Mouse (Mus musculus) megakaryocyte, embryonic 14.5 days (primary cell): ENCODE results near the gene Tmem109.

ENCODE experiments used
- FLI1 ChIP-seq: IDR thresholded peaks from 2 replicates; pipeline ENCODE4 v1.6.1; 2012; ENCODE audit warnings: low read length, inconsistent platforms, mixed read lengths
- GATA1 ChIP-seq: IDR thresholded peaks from 3 replicates; pipeline ENCODE4 v1.6.1; 2012; ENCODE audit warnings: mixed read lengths, low read length, inconsistent platforms, borderline replicate concordance

- TF ChIP-seq GATA1 (no peak), FLI1 (no peak)
These were observed 15.4 kb downstream of the Tmem109 start for GRCm38 (mm10) chr19:10866351-10866750.
